Mouse (Mus musculus) heart, embryonic 16.5 days (tissue): ENCODE data around the gene Acy3. TPM values are rescaled to one million over a fixed set of nuclear protein-coding genes. Genes with fewer than 3 reads are reported as not detected.
"Not testable (repeated sequence)": the region's sequence is repeated elsewhere in the genome, so short reads cannot be mapped to it uniquely, and the experiment has no call there.

Experiments used
- ATAC-seq: fragments of 200-750 bp; cut with Nextera tagmentation; replicated peaks from 2 replicates; pipeline ENCODE4 v1.8.0; 2017; ENCODE audit warnings: moderate number of reproducible peaks; ENCODE audit not compliant: insufficient read depth, low FRiP score; ENCODE audit errors: extremely low read depth
- H3K27ac ChIP-seq: fragments of 300-500 bp; sonication (generic); 2 replicates; pipeline ENCODE4 v1.5.1; 2014; ENCODE audit warnings: mild to moderate bottlenecking, low read length, control low read depth, moderate library complexity
- H3K27me3 ChIP-seq: fragments of 300-500 bp; sonication (generic); 2 replicates; pipeline ENCODE4 v1.6.1; 2014; ENCODE audit warnings: low read length, mixed read lengths; ENCODE audit not compliant: control insufficient read depth, insufficient read depth
- H3K36me3 ChIP-seq: fragments of 300-500 bp; sonication (generic); 2 replicates; pipeline ENCODE4 v1.6.1; 2014; ENCODE audit not compliant: control insufficient read depth, insufficient read depth
- H3K4me1 ChIP-seq: fragments of 300-500 bp; sonication (generic); 2 replicates; pipeline ENCODE4 v1.6.1; 2014; ENCODE audit warnings: low read length, mixed read lengths; ENCODE audit not compliant: control insufficient read depth, insufficient read depth
- H3K4me2 ChIP-seq: fragments of 300-500 bp; sonication (generic); 2 replicates; pipeline ENCODE4 v1.6.1; 2014; ENCODE audit warnings: low read depth, mild to moderate bottlenecking, control low read depth, low read length
- H3K4me3 ChIP-seq: fragments of 300-500 bp; sonication (generic); 2 replicates; pipeline ENCODE4 v1.5.1; 2014; ENCODE audit warnings: mild to moderate bottlenecking, control low read depth, low read length
- H3K9ac ChIP-seq: fragments of 300-500 bp; sonication (generic); 2 replicates; pipeline ENCODE4 v1.6.1; 2014; ENCODE audit warnings: low read length, control low read depth
- H3K9me3 ChIP-seq: fragments of 300-500 bp; sonication (generic); replicated peaks from 2 replicates; pipeline ENCODE4 v1.6.1; 2016; ENCODE audit warnings: low read length; ENCODE audit not compliant: control insufficient read depth
- WGBS: fragments of 180-500 bp; shearing (Covaris S2); extraction: QIAGEN DNeasy Blood & Tissue Kit; methylation state at CpG from one replicate; pipeline ENCODE4 v1.1.7; 2014; 5-methylcytosine and 5-hydroxymethylcytosine counted together
- polyA plus RNA-seq: library from polyadenylated mRNA; unstranded; fragments of >200 nt; fragmentation: Nextera tagmentation; extraction: Ambion mirVana; gene quantifications from 2 replicates; pipeline ENCODE4 v1.2.1, GENCODE M21; 2015

Acy3 gene
- polyA plus RNA-seq, 1 experiment from 2014 or later, result 13.0 TPM

- Histone ChIP-seq H3K9ac (no peak overlapping the region), H3K36me3 (no peaks in the 10 kb centered on the region), H3K4me1 (0 out of 2 replicates have a peak, but pooled peaks cover 3% of the 10 kb centered on the region), H3K9me3 (no peaks in the 10 kb centered on the region), H3K4me3 (no peak overlapping the region), H3K27ac (no peak overlapping the region), H3K27me3 (no peaks in the 10 kb centered on the region), H3K4me2 (no peak overlapping the region)
- 73% methylated on average over 4 of the region's 4 CpGs for WGBS
- ATAC-seq, result no peak
Measured at GRCm38 (mm10) chr19:3964030-3964429, 22.3 kb upstream of the Acy3 start.

- H3K4me2 ChIP-seq, result no peak overlapping the region
- no peak for ATAC-seq
- 0 out of 2 replicates have a peak, but pooled peaks cover 3% of the 10 kb centered on the region for H3K4me1 ChIP-seq
- no peaks in the 10 kb centered on the region for H3K9me3 ChIP-seq
- H3K27ac ChIP-seq, result no peak overlapping the region
- no peaks in the 10 kb centered on the region for H3K36me3 ChIP-seq
- H3K27me3 ChIP-seq, result no peaks in the 10 kb centered on the region; the same call in 1 of the 2 replicates
- no peak overlapping the region for H3K4me3 ChIP-seq
- WGBS, result 64% methylated on average over 11 of the region's 11 CpGs
- no peak overlapping the region for H3K9ac ChIP-seq
Measured at GRCm38 (mm10) chr19:3966330-3967075, 19.9 kb upstream of the Acy3 start.

- no peaks in the 10 kb centered on the region for H3K9me3 ChIP-seq
- H3K4me2 ChIP-seq, result no peak overlapping the region
- WGBS, result 35% methylated on average over 3 of the region's 3 CpGs
- no peak overlapping the region for H3K9ac ChIP-seq
- no peak for ATAC-seq
- H3K36me3 ChIP-seq, result no peaks in the 10 kb centered on the region
- no peaks in the 10 kb centered on the region; the same call in 1 of the 2 replicates for H3K27me3 ChIP-seq
- H3K4me1 ChIP-seq, result 0 out of 2 replicates have a peak, but pooled peaks cover 3% of the 10 kb centered on the region
- H3K27ac ChIP-seq, result no peak overlapping the region
- H3K4me3 ChIP-seq, result no peak overlapping the region
Measured at GRCm38 (mm10) chr19:3967258-3967657, 19.1 kb upstream of the Acy3 start.

GRCm38 (mm10) chr19:3972229-3972628 is 14.1 kb upstream of the Acy3 start, which contains the start of gene Aldh3b2:
Gene Aldh3b2, plus strand, starts transcription at chr19:3972328.
- Histone ChIP-seq H3K36me3 (no peaks in the 10 kb centered on the region), H3K9ac (no peak within 1 kb of the TSS), H3K9me3 (no peaks in the 10 kb centered on the region), H3K4me2 (no peak within 1 kb of the TSS), H3K27ac (no peak within 1 kb of the TSS), H3K27me3 (no peaks in the 10 kb centered on the region; the same call in 1 of the 2 replicates), H3K4me3 (no peak within 1 kb of the TSS), H3K4me1 (0 out of 2 replicates have a peak, but pooled peaks cover 1% of the 10 kb centered on the region)
- WGBS, result 50% methylated on average over 9 of the region's 9 CpGs
- ATAC-seq, result no peak

GRCm38 (mm10) chr19:3974608-3975007 is 11.8 kb upstream of the Acy3 start:
- not testable (repeated sequence) for H3K9me3 ChIP-seq, H3K9ac ChIP-seq, H3K27me3 ChIP-seq, H3K4me3 ChIP-seq, H3K36me3 ChIP-seq, H3K27ac ChIP-seq, H3K4me1 ChIP-seq, H3K4me2 ChIP-seq, ATAC-seq
- 74% methylated on average over 6 of the region's 6 CpGs for WGBS

- Histone ChIP-seq H3K9ac (no peak overlapping the region), H3K27me3 (no peaks in the 10 kb centered on the region), H3K4me2 (no peak overlapping the region), H3K27ac (no peak overlapping the region), H3K4me3 (no peak overlapping the region), H3K9me3 (no peaks in the 10 kb centered on the region), H3K36me3 (no peaks in the 10 kb centered on the region), H3K4me1 (no peaks in the 10 kb centered on the region)
- 77% methylated on average over 2 of the region's 2 CpGs for WGBS
- no peak for ATAC-seq
Measured at GRCm38 (mm10) chr19:3975866-3976265, 10.5 kb upstream of the Acy3 start.

GRCm38 (mm10) chr19:3980309-3980708 is 6.1 kb upstream of the Acy3 start:
- Histone ChIP-seq H3K9me3 (no peaks in the 10 kb centered on the region), H3K9ac (no peak overlapping the region), H3K27me3 (no peaks in the 10 kb centered on the region), H3K27ac (no peak overlapping the region), H3K4me2 (no peak overlapping the region), H3K4me3 (no peak overlapping the region), H3K4me1 (peaks cover 5% of the 10 kb centered on the region), H3K36me3 (no peaks in the 10 kb centered on the region)
- peak; percentile 75; the same call in 1 of the 2 replicates for ATAC-seq
- 11% methylated on average over 4 of the region's 4 CpGs for WGBS

GRCm38 (mm10) chr19:3980917-3981316 is 5.5 kb upstream of the Acy3 start:
- ATAC-seq, result no peak
- no peak overlapping the region for H3K4me3 ChIP-seq
- peaks cover 11% of the 10 kb centered on the region for H3K4me1 ChIP-seq
- no peaks in the 10 kb centered on the region for H3K27me3 ChIP-seq
- no peak overlapping the region for H3K4me2 ChIP-seq
- no peak overlapping the region for H3K9ac ChIP-seq
- H3K36me3 ChIP-seq, result no peaks in the 10 kb centered on the region
- 71% methylated on average over 9 of the region's 9 CpGs for WGBS
- H3K9me3 ChIP-seq, result no peaks in the 10 kb centered on the region
- no peak overlapping the region for H3K27ac ChIP-seq

GRCm38 (mm10) chr19:3983527-3984200 is 2.7 kb upstream of the Acy3 start:
- ATAC-seq, result no peak
- Histone ChIP-seq H3K36me3 (0 out of 2 replicates have a peak, but pooled peaks cover 1% of the 10 kb centered on the region), H3K9ac (no peak overlapping the region), H3K27me3 (no peaks in the 10 kb centered on the region), H3K4me3 (no peak overlapping the region), H3K4me1 (peaks cover 22% of the 10 kb centered on the region), H3K27ac (no peak overlapping the region), H3K9me3 (no peaks in the 10 kb centered on the region), H3K4me2 (no peak overlapping the region)
- 56% methylated on average over 9 of the region's 9 CpGs for whole genome bisulfite sequencing
